Mouse (Mus musculus) forebrain, embryonic 16.5 days (tissue): ENCODE data around the gene Usp17lb. TPM values are rescaled to one million over a fixed set of nuclear protein-coding genes. Genes with fewer than 3 reads are reported as not detected.

Experiments used
- polyA plus RNA-seq: library from polyadenylated mRNA; unstranded; fragments of >200 nt; fragmentation: Nextera tagmentation; extraction: Ambion mirVana; gene quantifications from 2 replicates; pipeline ENCODE4 v1.2.1, GENCODE M21; 2015

Gene Usp17lb
- polyA plus RNA-seq, 1 experiment from 2014 or later, result not detected

Other genes starting within 250 kb of the Usp17lb start
- not detected in 2 replicates for gene Olfr655, start 240.8 kb downstream of the Usp17lb start, polyA plus RNA-seq
- not detected in 2 replicates for gene Olfr656, start 228.6 kb downstream of the Usp17lb start, polyA plus RNA-seq
- gene Olfr657, start 217.8 kb downstream of the Usp17lb start, polyA plus RNA-seq, result not detected in 2 replicates
- 0.09 TPM in 1 of 2 replicates, not detected in the other for gene Olfr658, start 195.3 kb downstream of the Usp17lb start, polyA plus RNA-seq
- gene Olfr659, start 175.8 kb downstream of the Usp17lb start, polyA plus RNA-seq, result not detected in 2 replicates
- not detected in 2 replicates for gene Olfr661, start 156.1 kb downstream of the Usp17lb start, polyA plus RNA-seq
- gene Usp17le, start 65.1 kb downstream of the Usp17lb start, polyA plus RNA-seq, result not detected in 2 replicates
- gene Usp17la, start 14.4 kb upstream of the Usp17lb start, polyA plus RNA-seq, result not detected in 2 replicates
- gene Olfr665, start 35.4 kb upstream of the Usp17lb start, polyA plus RNA-seq, result not detected in 2 replicates
- gene Olfr666, start 53.3 kb upstream of the Usp17lb start, polyA plus RNA-seq, result not detected in 2 replicates
- gene Olfr667, start 78.9 kb upstream of the Usp17lb start, polyA plus RNA-seq, result not detected in 2 replicates
- not detected in 2 replicates for gene Olfr668, start 85.5 kb upstream of the Usp17lb start, polyA plus RNA-seq
- not detected in 2 replicates for gene Olfr669, start 91.6 kb upstream of the Usp17lb start, polyA plus RNA-seq
- gene Olfr670, start 120.0 kb upstream of the Usp17lb start, polyA plus RNA-seq, result not detected in 2 replicates
- not detected in 2 replicates for gene Olfr671, start 136.5 kb upstream of the Usp17lb start, polyA plus RNA-seq
- not detected in 2 replicates for gene Olfr672, start 159.4 kb upstream of the Usp17lb start, polyA plus RNA-seq
- not detected in 2 replicates for gene Olfr675, start 185.9 kb upstream of the Usp17lb start, polyA plus RNA-seq
- gene Olfr676, start 190.1 kb upstream of the Usp17lb start, polyA plus RNA-seq, result not detected in 2 replicates
- not detected in 2 replicates for gene Olfr677, start 208.8 kb upstream of the Usp17lb start, polyA plus RNA-seq
- gene Olfr678, start 221.9 kb upstream of the Usp17lb start, polyA plus RNA-seq, result not detected in 2 replicates
- gene Olfr679, start 238.6 kb upstream of the Usp17lb start, polyA plus RNA-seq, result not detected in 2 replicates